Mouse (Mus musculus): ENCODE results near the gene Psma6. TPM values are rescaled to one million over a fixed set of nuclear protein-coding genes. Genes with fewer than 3 reads are reported as not detected.

Gene Psma6
- polyA plus RNA-seq, 1 experiment from 2014 or later: 454 TPM

- no peak overlapping the region for H3K4me2 ChIP-seq
- WGBS: 90% methylated on average over 7 of the region's 7 CpGs
- H3K36me3 ChIP-seq: 0 out of 2 replicates have a peak, but pooled peaks cover 3% of the 10 kb centered on the region
- no peak overlapping the region for H3K27ac ChIP-seq
- H3K4me3 ChIP-seq: no peak overlapping the region
- no peaks in the 10 kb centered on the region for H3K9me3 ChIP-seq
- no peak overlapping the region for H3K9ac ChIP-seq
- no peaks in the 10 kb centered on the region for H3K4me1 ChIP-seq
- H3K27me3 ChIP-seq: no peaks in the 10 kb centered on the region
- no peak for ATAC-seq (ENCODE audit: insufficient number of reproducible peaks, insufficient read depth, low FRiP score, low TSS enrichment, low read depth)
Observed at GRCm38 (mm10) chr12:55426300-55426699, 42.3 kb downstream of the Psma6 start.

GRCm38 (mm10) chr12:55429201-55429600, 45.2 kb downstream of the Psma6 start:
- Histone ChIP-seq H3K4me1 (0 out of 2 replicates have a peak, but pooled peaks cover 4% of the 10 kb centered on the region), H3K27me3 (no peaks in the 10 kb centered on the region), H3K4me3 (no peak overlapping the region), H3K9ac (no peak overlapping the region), H3K9me3 (peaks cover 3% of the 10 kb centered on the region; the same call in 1 of the 2 replicates), H3K27ac (no peak overlapping the region), H3K4me2 (no peak overlapping the region), H3K36me3 (no peaks in the 10 kb centered on the region)
- 86% methylated on average over 8 of the region's 8 CpGs for WGBS
- ATAC-seq (ENCODE audit: insufficient number of reproducible peaks, insufficient read depth, low FRiP score, low TSS enrichment, low read depth): no peak

- Histone ChIP-seq H3K9me3 (peaks cover 3% of the 10 kb centered on the region; the same call in 1 of the 2 replicates), H3K36me3 (no peaks in the 10 kb centered on the region), H3K4me3 (no peak overlapping the region), H3K4me1 (0 out of 2 replicates have a peak, but pooled peaks cover 4% of the 10 kb centered on the region), H3K27ac (no peak overlapping the region), H3K27me3 (no peaks in the 10 kb centered on the region), H3K9ac (no peak overlapping the region), H3K4me2 (no peak overlapping the region)
- WGBS: 86% methylated on average over 4 of the region's 4 CpGs
- no peak for ATAC-seq (ENCODE audit: insufficient number of reproducible peaks, insufficient read depth, low FRiP score, low TSS enrichment, low read depth)
Observed at GRCm38 (mm10) chr12:55429956-55430355, 45.9 kb downstream of the Psma6 start.

- Histone ChIP-seq H3K27me3 (no peaks in the 10 kb centered on the region), H3K9ac (no peak overlapping the region), H3K27ac (no peak overlapping the region), H3K9me3 (peaks cover 3% of the 10 kb centered on the region; the same call in 1 of the 2 replicates), H3K36me3 (no peaks in the 10 kb centered on the region), H3K4me3 (no peak overlapping the region), H3K4me1 (peaks cover 12% of the 10 kb centered on the region), H3K4me2 (no peak overlapping the region)
- 86% methylated on average over 7 of the region's 7 CpGs for WGBS
- ATAC-seq (ENCODE audit: insufficient number of reproducible peaks, insufficient read depth, low FRiP score, low TSS enrichment, low read depth): no peak
Observed at GRCm38 (mm10) chr12:55432284-55432919, 48.4 kb downstream of the Psma6 start.

GRCm38 (mm10) chr12:55432920-55433284, 48.9 kb downstream of the Psma6 start:
- peaks cover 18% of the 10 kb centered on the region for H3K4me1 ChIP-seq
- WGBS: 92% methylated on average over 8 of the region's 8 CpGs
- no peak overlapping the region for H3K4me2 ChIP-seq
- no peak overlapping the region for H3K9ac ChIP-seq
- no peaks in the 10 kb centered on the region for H3K27me3 ChIP-seq
- no peak overlapping the region for H3K27ac ChIP-seq
- peaks cover 3% of the 10 kb centered on the region; the same call in 1 of the 2 replicates for H3K9me3 ChIP-seq
- no peaks in the 10 kb centered on the region for H3K36me3 ChIP-seq
- no peak for ATAC-seq (ENCODE audit: insufficient number of reproducible peaks, insufficient read depth, low FRiP score, low TSS enrichment, low read depth)
- H3K4me3 ChIP-seq: no peak overlapping the region

GRCm38 (mm10) chr12:55433802-55434435, 49.9 kb downstream of the Psma6 start:
- H3K9me3 ChIP-seq: peaks cover 3% of the 10 kb centered on the region; the same call in 1 of the 2 replicates
- no peak overlapping the region for H3K4me3 ChIP-seq
- no peaks in the 10 kb centered on the region for H3K36me3 ChIP-seq
- WGBS: 39% methylated on average over 8 of the region's 8 CpGs
- no peak for ATAC-seq (ENCODE audit: insufficient number of reproducible peaks, insufficient read depth, low FRiP score, low TSS enrichment, low read depth)
- H3K9ac ChIP-seq: no peak overlapping the region
- peaks cover 28% of the 10 kb centered on the region for H3K4me1 ChIP-seq
- H3K4me2 ChIP-seq: peak overlapping the region; percentile 26
- H3K27me3 ChIP-seq: no peaks in the 10 kb centered on the region
- peak overlapping the region; percentile 28; the same call in 1 of the 2 replicates for H3K27ac ChIP-seq

- 73% methylated on average over 1 of the region's 1 CpGs for WGBS
- Histone ChIP-seq H3K9ac (no peak overlapping the region), H3K27ac (no peak overlapping the region), H3K4me1 (peaks cover 35% of the 10 kb centered on the region), H3K27me3 (no peaks in the 10 kb centered on the region), H3K36me3 (no peaks in the 10 kb centered on the region), H3K4me2 (no peak overlapping the region), H3K4me3 (no peak overlapping the region), H3K9me3 (peaks cover 3% of the 10 kb centered on the region; the same call in 1 of the 2 replicates)
- ATAC-seq (ENCODE audit: insufficient number of reproducible peaks, insufficient read depth, low FRiP score, low TSS enrichment, low read depth): no peak
Observed at GRCm38 (mm10) chr12:55435080-55435479, 51.1 kb downstream of the Psma6 start.

- no peak for ATAC-seq (ENCODE audit: insufficient number of reproducible peaks, insufficient read depth, low FRiP score, low TSS enrichment, low read depth)
- Histone ChIP-seq H3K9me3 (peaks cover 3% of the 10 kb centered on the region; the same call in 1 of the 2 replicates), H3K27ac (peak overlapping the region; percentile 40; the same call in 1 of the 2 replicates), H3K4me3 (no peak overlapping the region), H3K4me1 (peaks cover 47% of the 10 kb centered on the region), H3K9ac (no peak overlapping the region), H3K27me3 (no peaks in the 10 kb centered on the region), H3K4me2 (no peak overlapping the region), H3K36me3 (no peaks in the 10 kb centered on the region)
- WGBS: 73% methylated on average over 13 of the region's 13 CpGs
Observed at GRCm38 (mm10) chr12:55437122-55437826, 53.3 kb downstream of the Psma6 start.

GRCm38 (mm10) chr12:55438058-55438457, 54.0 kb downstream of the Psma6 start:
- Histone ChIP-seq H3K4me3 (no peak overlapping the region), H3K27ac (peak overlapping the region; percentile 89), H3K9ac (peak overlapping the region; percentile 37; the same call in 1 of the 2 replicates), H3K9me3 (no peaks in the 10 kb centered on the region), H3K36me3 (no peaks in the 10 kb centered on the region), H3K4me1 (peaks cover 52% of the 10 kb centered on the region), H3K27me3 (no peaks in the 10 kb centered on the region), H3K4me2 (peak overlapping the region; percentile 53; the same call in 1 of the 2 replicates)
- WGBS: 51% methylated on average over 10 of the region's 10 CpGs
- no peak for ATAC-seq (ENCODE audit: insufficient number of reproducible peaks, insufficient read depth, low FRiP score, low TSS enrichment, low read depth)

GRCm38 (mm10) chr12:55438611-55439137, 54.7 kb downstream of the Psma6 start:
- 0 out of 2 replicates have a peak, but pooled peaks have one; percentile 17 for ATAC-seq (ENCODE audit: insufficient number of reproducible peaks, insufficient read depth, low FRiP score, low TSS enrichment, low read depth)
- H3K4me2 ChIP-seq: peak overlapping the region; percentile 53
- H3K9me3 ChIP-seq: no peaks in the 10 kb centered on the region
- 8% methylated on average over 11 of the region's 11 CpGs for WGBS
- H3K4me3 ChIP-seq: peak overlapping the region; percentile 15; the same call in 1 of the 2 replicates
- H3K27me3 ChIP-seq: no peaks in the 10 kb centered on the region
- peak overlapping the region; percentile 89 for H3K27ac ChIP-seq
- H3K4me1 ChIP-seq: peaks cover 54% of the 10 kb centered on the region
- peak overlapping the region; percentile 37; the same call in 1 of the 2 replicates for H3K9ac ChIP-seq
- no peaks in the 10 kb centered on the region for H3K36me3 ChIP-seq

GRCm38 (mm10) chr12:55440416-55440815, 56.4 kb downstream of the Psma6 start:
- no peaks in the 10 kb centered on the region for H3K9me3 ChIP-seq
- WGBS: 66% methylated on average over 5 of the region's 5 CpGs
- no peak overlapping the region for H3K9ac ChIP-seq
- H3K4me3 ChIP-seq: no peak overlapping the region
- H3K36me3 ChIP-seq: no peaks in the 10 kb centered on the region
- peaks cover 58% of the 10 kb centered on the region for H3K4me1 ChIP-seq
- no peaks in the 10 kb centered on the region for H3K27me3 ChIP-seq
- H3K4me2 ChIP-seq: no peak overlapping the region
- no peak for ATAC-seq (ENCODE audit: insufficient number of reproducible peaks, insufficient read depth, low FRiP score, low TSS enrichment, low read depth)
- H3K27ac ChIP-seq: no peak overlapping the region

All from embryonic facial prominence, embryonic 13.5 days (tissue).